Comparison of ENCODE assay signal across 24 mouse cellular contexts in the genomic region with DNA sequence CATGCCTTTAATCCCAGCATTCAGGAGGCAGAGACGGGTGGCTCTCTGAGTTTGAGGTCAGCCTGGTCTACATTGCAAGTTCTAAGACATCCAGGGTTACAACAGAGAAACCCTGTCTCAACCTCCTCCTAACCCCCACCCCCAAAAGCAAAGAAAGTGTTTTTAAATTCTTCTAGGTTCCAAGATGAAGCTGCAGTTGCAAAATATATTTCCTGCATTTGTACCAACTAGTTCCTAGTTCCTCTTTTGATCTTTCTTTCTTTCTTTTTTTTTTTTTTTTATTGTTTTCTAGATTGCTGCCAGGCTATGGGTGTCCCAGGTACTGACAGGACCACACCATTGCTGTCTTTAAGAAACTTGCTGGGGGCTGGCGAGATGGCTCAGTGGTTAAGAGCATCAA.
DNase-seq lines count a peak whose midpoint lies in the region; ATAC-seq and TF ChIP-seq lines count a peak whose summit lies in the region.
"Had no signal": no experiment of that assay in that cellular context is flagged by ENCODE, and none has a peak within 500 bp of the region (broad histone marks: within the 10 kb centered on the region; RNA-seq: fewer than 3 reads in every experiment).

No protein-coding gene starts in this region.

- peaks cover 7% of the 10 kb centered on the region for H3K36me3 ChIP-seq in spleen, adult 2 months (ENCODE audit: control insufficient read depth, insufficient read depth, low read length)
- peaks cover 19% of the 10 kb centered on the region for H3K36me3 ChIP-seq in macrophage (ENCODE audit: inconsistent target)
- peaks cover 11% of the 10 kb centered on the region; the same call in 1 of the 2 replicates for H3K36me3 ChIP-seq in kidney, embryonic 14.5 days (ENCODE audit: control insufficient read depth, insufficient read depth, low read length)

- 36% methylated on average over 2 of the region's 2 CpGs for WGBS in spleen, adult 2 months
- WGBS in bone marrow, adult 2 months = 23% methylated on average over 2 of the region's 2 CpGs
- WGBS in macrophage (ENCODE audit: missing documents) = 18% methylated on average over 2 of the region's 2 CpGs
- WGBS in kidney, embryonic 14.5 days = 93% methylated on average over 2 of the region's 2 CpGs

- H3K9ac ChIP-seq in kidney, embryonic 14.5 days (ENCODE audit: low read depth, low read length) = no peak overlapping the region
- H3K9ac ChIP-seq: heart, embryonic 13.5 days; hindbrain, embryonic 14.5 days; kidney, embryonic 15.5 days; limb, embryonic 12.5 days; neural tube, embryonic 12.5 days had no signal

- TF ChIP-seq POLR2A in spleen, adult 2 months (IDR thresholded peaks at IDR 0.05; ENCODE audit: low read depth, low read length) = no peak
- TF ChIP-seq POLR2A in bone marrow, adult 2 months (IDR thresholded peaks at IDR 0.05; ENCODE audit: borderline replicate concordance, control insufficient read depth, low read depth, low read length) = no peak

- no peak for TF ChIP-seq CTCF in spleen, adult 2 months (IDR thresholded peaks at IDR 0.05; ENCODE audit: extremely low read depth, insufficient read depth, insufficient read length, insufficient replicate concordance)
- no peak for TF ChIP-seq CTCF in bone marrow, adult 2 months (IDR thresholded peaks at IDR 0.05; ENCODE audit: control insufficient read depth, insufficient read depth, low read length)

- H3K27me3 ChIP-seq in spleen, adult 2 months (ENCODE audit: control insufficient read depth, insufficient read depth, low read length) = no peaks in the 10 kb centered on the region
- H3K27me3 ChIP-seq in kidney, embryonic 14.5 days (ENCODE audit: control insufficient read depth, insufficient read depth, low read length) = no peaks in the 10 kb centered on the region
- H3K27me3 ChIP-seq: heart, embryonic 13.5 days; kidney, embryonic 15.5 days; limb, embryonic 12.5 days; neural tube, embryonic 12.5 days had no signal

- ATAC-seq in cerebellum, adult (ENCODE audit: insufficient number of reproducible peaks, low FRiP score, low TSS enrichment) = no peak
- ATAC-seq in kidney, embryonic 14.5 days (ENCODE audit: low FRiP score, low TSS enrichment) = no peak
- ATAC-seq: forebrain, embryonic 14.5 days; intestine, postnatal 0 days; midbrain, embryonic 16.5 days had no signal

- H3K4me1 ChIP-seq in spleen, adult 2 months (ENCODE audit: control insufficient read depth, insufficient read depth, insufficient read length) = peaks cover 23% of the 10 kb centered on the region; the same call in 1 of the 2 replicates
- H3K4me1 ChIP-seq in bone marrow, adult 2 months (ENCODE audit: control insufficient read depth, insufficient read depth, low read length) = peaks cover 10% of the 10 kb centered on the region
- no peaks in the 10 kb centered on the region for H3K4me1 ChIP-seq in kidney, embryonic 14.5 days (ENCODE audit: control insufficient read depth, insufficient read depth, low read length)
- H3K4me1 ChIP-seq: heart, embryonic 13.5 days; limb, embryonic 12.5 days; neural tube, embryonic 12.5 days had no signal

- no peak overlapping the region for H3K4me3 ChIP-seq in spleen, adult 2 months (ENCODE audit: extremely low read depth, insufficient read depth, insufficient read length)
- H3K4me3 ChIP-seq in bone marrow, adult 2 months (replicated peaks; ENCODE audit: control insufficient read depth, low read depth, low read length) = no peak overlapping the region
- H3K4me3 ChIP-seq in macrophage (ENCODE audit: inconsistent target) = no peak overlapping the region
- H3K4me3 ChIP-seq in kidney, embryonic 14.5 days (ENCODE audit: low read length) = no peak overlapping the region
- H3K4me3 ChIP-seq: heart, embryonic 13.5 days; kidney, embryonic 15.5 days; left cerebral cortex, adult 2 months; limb, embryonic 12.5 days; neural tube, embryonic 12.5 days had no signal

- H3K79me2 ChIP-seq in macrophage (ENCODE audit: inconsistent target) = peaks cover 74% of the 10 kb centered on the region

- H3K27ac ChIP-seq in spleen, adult 2 months (ENCODE audit: insufficient read depth, low read length) = peak overlapping the region; percentile 68
- H3K27ac ChIP-seq in bone marrow, adult 2 months (ENCODE audit: control insufficient read depth, insufficient read depth, low read depth, low read length, poor library complexity) = peak overlapping the region; percentile 69; the same call in 1 of the 2 replicates
- peak overlapping the region; percentile 90 for H3K27ac ChIP-seq in macrophage
- H3K27ac ChIP-seq in kidney, embryonic 14.5 days (ENCODE audit: low read depth, low read length) = no peak overlapping the region
- H3K27ac ChIP-seq: heart, embryonic 13.5 days; hindbrain, embryonic 14.5 days; kidney, embryonic 15.5 days; left cerebral cortex, adult 2 months; limb, embryonic 12.5 days; neural tube, embryonic 12.5 days had no signal

- H3K9me3 ChIP-seq in kidney, embryonic 14.5 days (ENCODE audit: control insufficient read depth, low read length) = no peaks in the 10 kb centered on the region
- H3K9me3 ChIP-seq: heart, embryonic 13.5 days; kidney, embryonic 15.5 days; neural tube, embryonic 12.5 days had no signal

- no peak overlapping the region for H3K4me2 ChIP-seq in kidney, embryonic 14.5 days (replicated peaks; ENCODE audit: low read depth, low read length)
- H3K4me2 ChIP-seq: heart, embryonic 13.5 days; hindbrain, embryonic 14.5 days; kidney, embryonic 15.5 days; limb, embryonic 12.5 days; midbrain, embryonic 11.5 days; neural tube, embryonic 12.5 days had no signal

- DNase-seq in spleen, adult 2 months (ENCODE audit: low read depth in 1 of 2, low spot score in 2 of 2) = no peak
- no peak for DNase-seq in spleen, adult 12 weeks (ENCODE audit: low spot score)
- DNase-seq in thymus, postnatal 14 days = no peak
- DNase-seq: adrenal gland, postnatal 14 days; cerebellum, adult 8-10 months; cerebellum, postnatal 25 days; heart, postnatal 10 days; kidney, postnatal 25 days; right cerebral cortex, postnatal 14 days; spleen, adult 18-20 months had no signal
